Mouse (Mus musculus) CD4-positive, CD25-positive, alpha-beta regulatory T cell, adult 9 weeks (primary cell): ENCODE results near the gene Pp2d1. TPM values are rescaled to one million over a fixed set of nuclear protein-coding genes. Genes with fewer than 3 reads are reported as not detected.

Source experiments
- polyA plus RNA-seq: library from polyadenylated mRNA; unstranded; fragments of 100-300 nt; shearing (Covaris generic); gene quantifications from one replicate; pipeline ENCODE4 v1.2.1, GENCODE M21; 2017

Gene Pp2d1
- polyA plus RNA-seq, result 1.3 TPM

GRCm38 (mm10) chr17:53539351-53539750 lies at the start of gene Pp2d1:
TSS of gene Pp2d1 (minus strand) at chr17:53539451.

GRCm38 (mm10) chr17:53566161-53566918 lies 27.1 kb upstream of the Pp2d1 start, which contains the start of gene Kat2b:
TSS of gene Kat2b (plus strand) at chr17:53566861.

GRCm38 (mm10) chr17:53478858-53479603 lies 60.2 kb downstream of the Pp2d1 start, which contains the start of gene Rab5a:
TSS of gene Rab5a (plus strand) at chr17:53479234.

GRCm38 (mm10) chr17:53462603-53463495 lies 76.4 kb downstream of the Pp2d1 start, which contains the start of gene Efhb:
TSS of gene Efhb (minus strand) at chr17:53463321.

Other genes with a start within 250 kb of the Pp2d1 start
- 0.10 TPM for gene Efhb, start 76.1 kb downstream of the Pp2d1 start, polyA plus RNA-seq
- 10.0 TPM for gene Rab5a, start 60.2 kb downstream of the Pp2d1 start, polyA plus RNA-seq
- 18.3 TPM for gene Kat2b, start 27.4 kb upstream of the Pp2d1 start, polyA plus RNA-seq
- 2.3 TPM for gene Sgo1, start 149.9 kb upstream of the Pp2d1 start, polyA plus RNA-seq